Mouse (Mus musculus) embryonic facial prominence, embryonic 11.5 days (tissue): Measurements from ENCODE around the gene Tspan31. TPM values are rescaled to one million over a fixed set of nuclear protein-coding genes. Genes with fewer than 3 reads are reported as not detected.
A peak's percentile ranks its signal among the peaks of the same experiment; 100 is the strongest.

Experiments used
- ATAC-seq: fragments of 200-750 bp; cut with Nextera tagmentation; replicated peaks from 2 replicates; pipeline ENCODE4 v1.8.0; 2017; ENCODE audit warnings: low read depth; ENCODE audit not compliant: insufficient number of reproducible peaks, low FRiP score, low TSS enrichment
- DNase-seq: peaks from one replicate; pipeline ENCODE4 v3.0.0-alpha.2; 2015; ENCODE audit warnings: low spot score
- H3K27ac ChIP-seq: fragments of 300-500 bp; sonication (generic); replicated peaks from 2 replicates; pipeline ENCODE4 v1.5.1; 2014; ENCODE audit warnings: mild to moderate bottlenecking, low read depth, low read length, control low read depth
- H3K27me3 ChIP-seq: fragments of 300-500 bp; sonication (generic); 2 replicates; pipeline ENCODE4 v1.6.1; 2014; ENCODE audit warnings: mild to moderate bottlenecking, low read length, moderate library complexity, mixed read lengths; ENCODE audit not compliant: control insufficient read depth, insufficient read depth
- H3K36me3 ChIP-seq: fragments of 300-500 bp; sonication (generic); replicated peaks from 2 replicates; pipeline ENCODE4 v1.6.1; 2014; ENCODE audit warnings: low read depth, mild to moderate bottlenecking, low read length, moderate library complexity, mixed read lengths; ENCODE audit not compliant: control insufficient read depth, insufficient read depth
- H3K4me1 ChIP-seq: fragments of 300-500 bp; sonication (generic); 2 replicates; pipeline ENCODE4 v1.6.1; 2014; ENCODE audit warnings: low read length, mixed read lengths; ENCODE audit not compliant: control insufficient read depth, insufficient read depth
- H3K4me2 ChIP-seq: fragments of 300-500 bp; sonication (generic); 2 replicates; pipeline ENCODE4 v1.6.1; 2014; ENCODE audit warnings: low read depth, mild to moderate bottlenecking, control low read depth, low read length, moderate library complexity
- H3K4me3 ChIP-seq: fragments of 300-500 bp; sonication (generic); 2 replicates; pipeline ENCODE4 v1.5.1; 2014; ENCODE audit warnings: low read depth, low read length, control low read depth
- H3K9ac ChIP-seq: fragments of 300-500 bp; sonication (generic); replicated peaks from 2 replicates; pipeline ENCODE4 v1.6.1; 2014; ENCODE audit warnings: mild to moderate bottlenecking, control low read depth, low read length
- H3K9me3 ChIP-seq: fragments of 300-500 bp; sonication (generic); replicated peaks from 2 replicates; pipeline ENCODE4 v1.6.1; 2016; ENCODE audit warnings: mild to moderate bottlenecking, low read length, inconsistent platforms, mixed read lengths; ENCODE audit not compliant: control insufficient read depth
- WGBS: fragments of 180-500 bp; shearing (Covaris S2); extraction: QIAGEN DNeasy Blood & Tissue Kit; methylation state at CpG from one replicate; pipeline ENCODE4 v1.1.7; 2014; 5-methylcytosine and 5-hydroxymethylcytosine counted together
- polyA plus RNA-seq: library from polyadenylated mRNA; unstranded; fragments of >200 nt; fragmentation: Nextera tagmentation; extraction: Ambion mirVana; gene quantifications from 2 replicates; pipeline ENCODE4 v1.2.1, GENCODE M21; 2014

The Tspan31 gene
- polyA plus RNA-seq, 1 experiment from 2014 or later: 83.4 TPM

GRCm38 (mm10) chr10:127030336-127031296, 39.4 kb downstream of the Tspan31 start, which contains the start of gene Tsfm:
Gene Tsfm (minus strand): TSS chr10:127030840.
- H3K4me1 ChIP-seq: no peaks in the 10 kb centered on the region
- H3K27ac ChIP-seq: peak within 1 kb of the TSS; percentile 80
- H3K27me3 ChIP-seq: no peaks in the 10 kb centered on the region
- H3K9me3 ChIP-seq: no peaks in the 10 kb centered on the region
- DNase-seq (peak; percentile 95), ATAC-seq (peak; percentile 86)
- H3K36me3 ChIP-seq: peaks cover 8% of the 10 kb centered on the region
- H3K9ac ChIP-seq: peak within 1 kb of the TSS; percentile 85
- 5% methylated on average over 56 of the region's 56 CpGs for WGBS
- H3K4me3 ChIP-seq: peak within 1 kb of the TSS; percentile 89
- H3K4me2 ChIP-seq: peak within 1 kb of the TSS; percentile 76

- 78% methylated on average over 16 of the region's 16 CpGs for WGBS
- H3K9ac ChIP-seq: no peak overlapping the region
- H3K4me3 ChIP-seq: no peak overlapping the region
- H3K4me1 ChIP-seq: no peaks in the 10 kb centered on the region
- no peaks in the 10 kb centered on the region for H3K27me3 ChIP-seq
- DNase-seq: no peak
- ATAC-seq: no peak
- H3K9me3 ChIP-seq: no peaks in the 10 kb centered on the region
- no peak overlapping the region for H3K4me2 ChIP-seq
- no peak overlapping the region for H3K27ac ChIP-seq
- peaks cover 4% of the 10 kb centered on the region for H3K36me3 ChIP-seq
Measured at GRCm38 (mm10) chr10:127018422-127018821, 51.6 kb downstream of the Tspan31 start.

Other genes starting within 250 kb of the Tspan31 start
- 18.9 and 19.3 TPM in 2 replicates for gene Atp23, start 168.9 kb downstream of the Tspan31 start, polyA plus RNA-seq
- gene Ctdsp2, start 91.5 kb downstream of the Tspan31 start, polyA plus RNA-seq: 64.8 and 67.9 TPM in 2 replicates
- 0.39 and 0.42 TPM in 2 replicates for gene Avil, start 69.6 kb downstream of the Tspan31 start, polyA plus RNA-seq
- gene Tsfm, start 39.4 kb downstream of the Tspan31 start, polyA plus RNA-seq: 88.0 and 88.5 TPM in 2 replicates
- gene Mettl1, start 28.9 kb downstream of the Tspan31 start, polyA plus RNA-seq: 42.7 and 44.8 TPM in 2 replicates
- 0.07 and 0.29 TPM in 2 replicates for gene Eef1akmt3, start 28.8 kb downstream of the Tspan31 start, polyA plus RNA-seq
- not detected in 2 replicates for gene Cyp27b1, start 22.0 kb downstream of the Tspan31 start, polyA plus RNA-seq
- gene March9, start 10.1 kb downstream of the Tspan31 start, polyA plus RNA-seq: 1.5 and 1.8 TPM in 2 replicates
- gene Cdk4, start 6.7 kb downstream of the Tspan31 start, polyA plus RNA-seq: 3,117 and 3,128 TPM in 2 replicates
- 0.80 and 0.95 TPM in 2 replicates for gene Agap2, start 5.0 kb upstream of the Tspan31 start, polyA plus RNA-seq
- gene Os9, start 50.9 kb upstream of the Tspan31 start, polyA plus RNA-seq: 29.5 and 29.9 TPM in 2 replicates
- gene B4galnt1, start 95.0 kb upstream of the Tspan31 start, polyA plus RNA-seq: 4.9 and 5.2 TPM in 2 replicates
- 1.1 and 2.0 TPM in 2 replicates for gene Slc26a10, start 110.4 kb upstream of the Tspan31 start, polyA plus RNA-seq
- gene Arhgef25, start 119.8 kb upstream of the Tspan31 start, polyA plus RNA-seq: 32.7 and 38.4 TPM in 2 replicates
- gene Dtx3, start 125.5 kb upstream of the Tspan31 start, polyA plus RNA-seq: 93.8 and 108 TPM in 2 replicates
- 14.7 and 17.8 TPM in 2 replicates for gene Pip4k2c, start 141.3 kb upstream of the Tspan31 start, polyA plus RNA-seq
- gene Kif5a, start 193.1 kb upstream of the Tspan31 start, polyA plus RNA-seq: 10.4 and 12.2 TPM in 2 replicates
- 162 and 180 TPM in 2 replicates for gene Dctn2, start 196.1 kb upstream of the Tspan31 start, polyA plus RNA-seq
- 9.8 and 11.6 TPM in 2 replicates for gene Mbd6, start 218.8 kb upstream of the Tspan31 start, polyA plus RNA-seq
- gene Mars, start 241.5 kb upstream of the Tspan31 start, polyA plus RNA-seq: 174 and 179 TPM in 2 replicates